Mouse (Mus musculus): Measurements from ENCODE around the gene Dnmt3a.

Gene Dnmt3a

DNA sequence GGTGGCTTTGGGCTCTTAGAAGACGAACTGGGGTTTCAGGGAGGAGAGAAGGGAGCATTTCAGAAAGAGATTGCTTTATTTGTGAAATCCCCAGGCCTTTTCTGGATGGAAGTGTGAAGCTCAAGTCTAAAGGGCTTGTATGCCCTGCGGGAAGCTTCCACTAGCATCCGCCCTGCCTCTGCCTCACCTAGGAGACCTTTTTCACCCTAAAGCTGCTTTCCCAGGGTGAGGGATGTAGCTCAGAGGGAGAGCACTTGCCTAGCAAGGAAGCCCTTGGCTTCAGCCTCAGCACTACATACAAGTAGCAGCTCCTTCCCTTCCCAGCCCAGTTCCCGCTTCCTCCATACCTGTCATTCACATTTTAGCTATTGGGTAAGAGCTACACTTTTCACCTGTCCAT lies 71.6 kb downstream of the Dnmt3a start:
- DNase-seq (ENCODE audit: low read depth, low spot score), result no peak

DNA sequence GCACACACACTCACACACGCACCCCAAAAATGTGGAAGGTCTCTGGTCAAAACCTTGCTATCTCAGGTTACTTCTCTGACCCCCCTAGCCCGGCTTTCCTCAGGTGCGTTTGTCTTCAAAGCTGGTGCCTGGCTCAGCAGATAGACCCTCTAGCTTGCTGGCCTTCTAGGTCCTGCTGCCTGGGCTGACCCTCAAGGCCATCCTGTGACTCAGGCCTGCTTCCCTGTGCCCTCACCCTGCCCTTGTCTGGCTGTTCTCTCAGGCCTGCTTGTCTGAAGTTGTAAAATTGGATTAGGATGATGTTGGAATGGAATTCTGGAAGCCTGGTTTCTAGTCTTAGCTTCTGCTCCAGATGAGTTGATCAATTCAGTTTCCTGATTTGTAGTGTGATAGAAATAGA lies 75.7 kb downstream of the Dnmt3a start:
- no peak for DNase-seq (ENCODE audit: low read depth, low spot score)

DNA sequence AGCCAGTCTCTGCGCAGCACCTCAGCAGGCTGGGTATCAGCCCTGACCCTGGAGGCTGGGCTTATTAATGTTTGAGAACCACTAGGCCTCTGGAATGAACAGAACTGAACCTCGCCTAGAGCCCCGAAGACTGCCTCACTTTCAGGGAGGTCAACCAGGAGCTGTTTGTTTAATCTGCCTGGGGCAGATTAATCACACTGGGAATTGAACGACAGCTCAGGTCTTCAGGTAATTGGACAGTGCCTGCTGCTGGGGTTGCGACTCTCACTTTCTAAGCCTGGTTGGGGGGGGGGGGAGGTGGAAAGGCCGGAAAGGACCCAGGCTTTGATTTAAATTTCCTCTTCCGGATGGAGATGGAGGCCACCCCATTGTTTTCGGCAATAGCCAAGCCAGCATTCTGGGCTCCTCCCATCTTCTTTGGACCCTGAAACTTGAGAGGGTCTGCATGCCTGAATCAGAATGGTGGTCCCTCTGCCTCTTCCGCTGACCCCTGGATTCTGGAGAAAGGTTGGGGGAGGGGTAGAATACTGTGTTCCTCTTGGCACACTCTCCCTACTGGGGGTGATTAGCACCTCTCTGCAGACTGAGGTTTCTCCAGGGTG lies 79.2 kb downstream of the Dnmt3a start:
- DNase-seq (ENCODE audit: low read depth, low spot score), result no peak

DNA sequence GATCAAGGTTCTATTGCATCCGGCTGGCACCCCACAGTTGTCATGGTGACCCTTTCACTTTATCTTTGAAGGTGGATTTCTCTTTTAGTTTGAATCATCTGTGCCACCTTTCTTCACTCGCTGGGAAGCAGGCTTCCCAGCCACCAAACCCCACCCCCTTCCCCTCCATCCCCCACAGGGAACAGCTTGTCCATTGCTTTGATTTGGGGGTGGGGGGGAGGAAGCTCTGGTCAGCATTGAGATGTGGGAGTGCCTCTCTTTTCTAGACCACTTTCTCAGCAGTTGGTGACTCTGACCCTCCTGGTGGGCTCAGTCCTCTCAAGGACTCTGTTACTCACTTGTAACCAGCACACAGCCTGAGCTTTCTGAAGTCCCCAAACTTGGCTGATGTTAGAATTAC lies 80.8 kb downstream of the Dnmt3a start:
- DNase-seq (ENCODE audit: low read depth, low spot score), result no peak

DNA sequence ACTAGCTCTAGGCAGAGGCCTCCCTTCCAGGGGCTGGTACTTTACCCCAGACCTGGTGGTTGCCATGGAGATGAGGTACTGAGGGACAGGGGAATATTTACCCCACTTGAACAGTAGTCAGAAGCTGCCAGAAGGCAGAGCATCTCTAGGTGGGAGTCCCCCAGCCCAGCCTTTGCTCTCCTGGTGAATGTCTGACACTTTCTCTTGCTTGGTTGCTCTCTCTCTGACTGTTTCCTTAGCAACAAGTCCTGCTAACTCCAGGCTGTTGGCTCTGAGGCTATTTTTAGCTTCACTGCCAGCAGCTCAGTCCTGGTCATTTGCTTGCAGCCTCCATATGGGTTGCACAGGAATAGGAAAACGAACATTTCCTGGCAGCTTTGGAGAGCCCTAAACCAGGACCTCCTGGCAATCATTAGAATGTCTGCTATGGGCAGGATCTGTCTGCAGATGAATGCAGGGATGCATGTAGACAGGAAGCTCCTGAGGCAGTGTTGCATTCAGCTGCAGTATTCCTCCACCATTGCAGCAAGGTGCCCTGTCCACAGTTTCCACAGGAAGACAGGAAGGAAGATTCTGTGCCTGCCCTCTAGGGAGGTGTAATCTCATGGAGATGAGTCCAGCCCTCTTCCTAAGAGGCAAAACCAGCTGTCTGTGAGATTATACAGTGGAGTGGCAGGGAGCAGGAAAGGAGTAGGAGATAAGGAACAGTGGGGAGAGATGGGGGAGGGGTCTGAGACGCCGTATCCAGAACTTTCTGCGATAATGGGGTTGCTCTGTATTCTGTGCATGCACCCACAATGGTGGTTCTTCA lies 81.9 kb downstream of the Dnmt3a start:
- no peak for DNase-seq (ENCODE audit: low read depth, low spot score)

DNA sequence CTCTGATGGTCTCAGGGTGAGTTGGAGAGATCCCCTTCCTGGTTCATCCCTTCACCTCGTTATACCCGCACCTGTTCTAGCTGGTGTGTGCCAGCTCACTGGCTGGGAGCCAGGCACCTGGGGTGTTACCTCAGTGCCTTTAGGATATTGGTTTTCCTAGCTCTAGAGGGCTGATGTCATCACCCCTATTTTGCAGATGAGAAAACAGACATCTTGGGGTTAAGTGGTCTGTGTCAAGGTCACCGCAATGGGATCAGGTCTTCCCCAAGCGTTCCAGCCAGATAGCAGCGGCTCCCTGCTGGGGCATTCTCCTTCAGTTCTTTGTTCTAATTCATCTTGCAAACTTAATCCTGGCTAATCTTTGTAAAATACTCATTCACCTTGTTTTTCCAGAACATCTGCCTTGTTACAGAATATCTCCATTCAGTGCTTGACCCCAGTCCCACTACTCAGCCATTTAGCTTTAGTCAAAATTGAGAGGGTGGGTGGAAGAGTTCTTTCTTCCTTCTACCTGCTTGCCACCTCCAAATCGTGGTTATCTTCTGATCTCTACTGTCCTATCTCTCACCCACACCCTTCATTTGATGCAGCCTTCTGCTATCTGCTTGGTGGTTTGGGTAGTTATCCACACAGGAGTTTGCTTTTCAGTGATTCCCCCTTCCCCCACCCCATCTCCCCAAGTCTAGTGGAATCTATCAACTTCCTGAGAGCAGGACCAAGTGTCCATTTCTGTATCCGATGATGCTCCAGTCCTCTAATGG lies 84.2 kb downstream of the Dnmt3a start:
- DNase-seq (ENCODE audit: low read depth, low spot score), result no peak

DNA sequence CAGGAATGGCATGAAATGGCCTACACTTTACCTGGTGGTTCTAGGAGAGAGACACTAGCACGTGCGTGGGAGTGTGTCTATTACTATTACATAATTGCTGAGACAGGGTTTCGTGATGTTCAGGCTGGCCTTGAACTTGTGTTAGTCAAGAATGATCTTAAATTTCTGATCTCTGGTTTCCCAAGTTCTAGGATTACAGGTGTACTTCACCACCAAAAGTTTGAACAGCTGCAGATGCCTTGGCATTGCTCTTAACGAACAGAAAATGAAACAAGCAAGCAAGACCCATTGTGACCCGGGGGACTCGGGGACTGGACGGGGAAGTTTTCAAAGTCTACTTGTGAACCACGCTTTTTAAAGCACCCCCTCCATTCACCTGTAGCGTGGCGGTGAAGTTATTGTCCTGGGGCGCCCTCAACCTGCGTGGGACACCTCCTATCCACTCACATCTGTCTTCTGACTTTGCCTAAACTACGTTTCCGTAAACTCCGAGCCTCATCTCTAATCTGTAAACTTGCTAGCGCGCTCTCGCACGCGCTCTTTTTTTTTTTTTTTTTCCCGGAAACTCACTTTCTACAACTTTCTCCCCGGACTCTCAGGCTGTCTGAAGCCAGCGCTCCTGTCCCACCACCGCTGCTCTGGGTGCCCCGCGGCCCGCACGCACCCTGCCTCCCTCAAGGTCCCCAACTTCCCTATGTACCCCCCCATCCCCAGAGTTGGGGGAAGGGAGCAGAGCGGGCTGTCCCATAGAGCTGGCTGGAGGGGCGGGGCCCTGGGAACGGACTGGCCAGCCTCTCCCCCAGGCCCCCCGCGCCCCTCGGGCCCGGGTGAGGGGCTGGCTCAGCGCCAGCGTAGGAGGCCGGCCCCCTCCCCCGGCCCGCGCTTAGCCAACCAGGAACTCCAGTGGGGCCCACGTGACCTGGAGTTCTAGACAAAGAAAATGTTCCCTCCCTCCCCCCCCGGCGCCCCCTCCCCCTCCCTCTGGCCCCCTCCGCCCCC lies 85.2 kb downstream of the Dnmt3a start:
- DNase-seq (ENCODE audit: low read depth, low spot score), result no peak

DNA sequence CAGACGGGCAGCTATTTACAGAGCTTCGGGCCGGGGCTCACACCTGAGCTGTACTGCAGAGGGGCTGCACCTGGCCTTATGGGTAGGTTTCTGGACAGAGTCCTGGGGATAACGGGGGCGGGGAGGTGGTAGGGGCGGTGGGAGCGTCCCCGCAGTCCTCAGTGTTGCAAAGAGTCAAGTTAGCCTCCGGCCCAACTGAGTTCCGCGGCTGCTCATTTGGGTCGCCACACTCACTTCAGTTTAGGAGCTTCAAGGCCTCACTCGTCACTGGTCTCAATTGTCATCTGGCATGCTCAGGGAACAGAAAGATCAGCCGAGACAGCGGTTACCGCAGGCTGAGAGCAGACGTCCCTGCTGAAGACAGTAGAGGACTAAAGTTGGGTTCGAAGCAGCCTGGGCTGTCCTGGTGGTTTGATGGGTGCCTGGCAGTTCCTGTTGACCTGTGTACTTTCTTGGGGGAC lies 86.0 kb downstream of the Dnmt3a start:
- no peak for DNase-seq (ENCODE audit: low read depth, low spot score)

DNA sequence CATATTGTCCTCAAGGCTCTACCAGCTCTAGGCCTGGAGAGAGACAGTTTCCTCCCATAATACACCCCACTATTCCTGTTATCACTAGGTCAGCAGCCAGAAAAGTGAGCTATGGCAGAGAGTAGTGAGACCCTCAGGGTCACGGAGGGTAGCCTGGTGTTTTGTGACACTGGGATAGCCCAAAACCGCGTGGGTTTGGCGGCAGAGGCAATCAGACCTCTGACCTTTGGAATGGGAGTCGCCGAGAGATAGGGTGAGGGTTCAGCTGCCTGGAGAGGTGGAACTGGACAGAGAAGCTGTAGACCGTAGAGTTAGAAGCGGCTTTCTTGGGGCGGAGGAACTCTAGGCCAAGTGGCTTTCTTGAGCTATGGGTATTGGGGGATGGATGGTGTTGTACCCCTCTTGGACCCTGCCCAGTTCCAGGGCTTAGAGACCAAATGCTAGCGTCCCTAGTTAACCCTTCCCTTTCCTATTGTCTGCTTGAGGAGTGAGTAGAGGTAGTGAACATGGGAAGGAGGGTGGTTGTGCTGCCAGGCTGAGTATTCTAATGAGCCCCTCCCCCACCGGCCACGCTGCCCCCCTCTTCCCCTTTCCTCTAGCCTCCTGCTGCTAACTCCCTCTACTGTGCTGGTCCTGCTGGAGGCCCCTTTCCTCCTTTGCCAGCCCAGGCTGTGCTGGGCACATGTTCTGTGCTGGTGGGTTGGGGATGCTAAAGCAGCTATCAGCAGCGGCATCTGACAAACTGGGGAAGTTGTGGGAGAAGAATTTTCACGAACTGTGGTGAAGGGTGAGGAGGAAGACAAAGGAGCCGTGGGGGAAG lies 86.6 kb downstream of the Dnmt3a start:
- DNase-seq (ENCODE audit: low read depth, low spot score), result no peak

DNA sequence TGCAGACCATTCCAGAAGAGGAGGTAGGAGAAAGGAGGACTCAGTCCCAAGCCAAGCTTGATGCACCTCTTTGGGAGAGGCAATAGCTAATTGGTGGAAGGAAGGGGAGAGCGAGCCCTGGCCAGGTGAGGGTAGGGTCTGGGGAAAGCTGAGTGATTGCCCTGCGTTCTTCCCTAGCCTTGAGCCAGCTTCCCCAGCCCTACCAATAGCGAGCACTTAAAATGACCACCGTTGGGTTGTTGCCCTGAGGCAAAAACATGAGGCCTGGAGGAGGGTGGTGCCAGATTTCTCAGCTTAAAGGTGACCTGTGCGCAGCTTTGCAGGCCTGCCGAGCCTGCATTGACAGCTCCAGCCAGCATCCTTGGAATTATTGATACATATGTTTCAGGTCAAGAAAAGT lies 87.5 kb downstream of the Dnmt3a start:
- no peak for DNase-seq (ENCODE audit: low read depth, low spot score)

DNA sequence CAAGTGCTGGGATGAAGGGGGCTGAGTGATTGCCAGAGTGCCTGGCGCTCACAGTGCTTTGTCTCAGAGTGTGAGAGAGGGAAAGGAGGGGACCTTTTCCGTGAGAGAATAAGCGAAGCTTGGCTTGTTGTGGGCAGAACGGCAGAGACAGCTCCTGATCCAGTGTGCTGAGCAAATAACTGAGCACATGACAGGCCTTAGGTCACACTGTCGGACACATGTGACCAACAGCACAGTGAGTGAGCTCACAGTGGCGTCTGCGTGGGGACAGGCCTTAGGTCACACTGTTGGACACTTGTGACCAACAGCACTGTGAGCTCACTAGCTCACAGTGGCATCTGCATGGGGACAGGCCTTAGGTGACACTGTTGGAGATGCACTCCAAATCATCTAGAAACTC lies 88.7 kb downstream of the Dnmt3a start:
- DNase-seq (ENCODE audit: low read depth, low spot score), result no peak

DNA sequence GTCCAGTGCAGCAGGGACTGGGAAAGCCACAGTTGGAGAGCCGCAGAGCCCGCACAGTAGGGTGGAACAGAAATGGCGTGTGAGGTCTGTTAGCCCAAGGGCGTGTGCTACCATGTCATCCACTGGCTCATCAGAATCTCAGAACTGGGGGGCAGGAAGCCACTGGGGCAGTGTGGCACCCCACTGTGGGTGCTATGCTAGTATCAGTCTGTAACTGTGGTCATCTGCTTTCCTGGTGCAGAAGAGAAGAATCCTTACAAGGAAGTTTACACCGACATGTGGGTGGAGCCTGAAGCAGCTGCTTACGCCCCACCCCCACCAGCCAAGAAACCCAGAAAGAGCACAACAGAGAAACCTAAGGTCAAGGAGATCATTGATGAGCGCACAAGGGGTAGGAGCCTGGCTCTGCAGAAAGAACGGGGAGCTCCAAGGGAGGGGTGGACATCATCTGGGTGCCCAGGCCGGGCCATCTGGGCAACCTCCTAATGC lies 91.3 kb downstream of the Dnmt3a start:
- no peak for DNase-seq (ENCODE audit: low read depth, low spot score)

GRCm38 (mm10) chr12:3898811-3899210 lies 93.0 kb downstream of the Dnmt3a start:
- DNase-seq (ENCODE audit: low read depth, low spot score), result no peak

GRCm38 (mm10) chr12:3905436-3905835 lies 99.6 kb downstream of the Dnmt3a start:
- no peak for DNase-seq (ENCODE audit: low read depth, low spot score)

DNA sequence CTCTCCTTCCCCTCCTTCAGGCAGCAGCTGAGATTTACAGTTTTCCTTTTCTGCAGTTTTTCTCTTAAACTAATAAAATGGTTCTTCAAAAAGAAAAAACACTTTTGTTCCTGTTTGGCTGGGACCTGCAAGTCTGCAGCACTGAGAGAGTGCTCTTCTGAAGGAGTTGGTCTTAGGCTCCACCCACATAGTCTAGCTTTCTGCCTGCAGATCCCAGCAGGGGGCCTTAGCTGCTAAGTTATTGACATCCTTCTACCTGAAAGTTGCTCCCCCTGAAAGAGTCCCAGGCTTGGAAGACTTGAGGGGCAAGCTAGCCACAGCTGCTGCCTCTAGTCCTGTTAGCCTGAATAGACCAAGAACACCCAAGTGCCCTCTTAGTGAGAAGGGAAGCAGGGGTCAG lies 100.5 kb downstream of the Dnmt3a start:
- no peak for DNase-seq (ENCODE audit: low read depth, low spot score)

DNA sequence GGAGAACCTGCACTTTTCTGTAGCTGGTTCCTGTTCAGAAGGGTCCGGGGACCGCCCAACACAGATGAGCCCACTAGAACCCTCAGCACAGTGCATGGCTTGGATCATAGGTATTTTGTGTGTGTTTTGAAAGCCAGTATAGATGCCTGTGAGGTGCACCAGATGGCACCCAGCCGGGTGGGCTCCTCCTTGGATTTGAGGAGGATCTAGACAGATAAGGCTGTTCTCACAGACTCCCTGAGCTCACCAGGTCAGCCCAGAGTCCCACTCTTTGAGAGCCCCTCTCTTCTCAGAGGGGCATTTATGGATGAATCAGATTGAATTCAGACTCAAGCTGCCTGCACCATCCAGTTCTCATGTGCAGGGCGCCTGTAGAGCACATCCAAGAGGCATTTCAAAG lies 101.2 kb downstream of the Dnmt3a start:
- DNase-seq (ENCODE audit: low read depth, low spot score), result no peak

DNA sequence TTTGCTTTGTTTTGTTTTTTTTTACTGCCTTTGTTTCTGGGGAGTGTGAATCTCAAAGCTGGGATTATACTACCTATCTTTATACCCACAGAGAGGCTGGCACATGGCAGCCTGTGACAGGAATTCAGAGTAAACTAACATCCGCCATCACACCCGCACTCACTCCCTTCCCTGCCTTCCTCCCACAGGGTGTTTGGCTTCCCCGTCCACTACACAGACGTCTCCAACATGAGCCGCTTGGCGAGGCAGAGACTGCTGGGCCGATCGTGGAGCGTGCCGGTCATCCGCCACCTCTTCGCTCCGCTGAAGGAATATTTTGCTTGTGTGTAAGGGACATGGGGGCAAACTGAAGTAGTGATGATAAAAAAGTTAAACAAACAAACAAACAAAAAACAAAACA lies 101.6 kb downstream of the Dnmt3a start:
- DNase-seq (ENCODE audit: low read depth, low spot score), result no peak

GRCm38 (mm10) chr12:3910466-3911093 lies 104.8 kb downstream of the Dnmt3a start:
- DNase-seq (ENCODE audit: low read depth, low spot score), result no peak

DNA sequence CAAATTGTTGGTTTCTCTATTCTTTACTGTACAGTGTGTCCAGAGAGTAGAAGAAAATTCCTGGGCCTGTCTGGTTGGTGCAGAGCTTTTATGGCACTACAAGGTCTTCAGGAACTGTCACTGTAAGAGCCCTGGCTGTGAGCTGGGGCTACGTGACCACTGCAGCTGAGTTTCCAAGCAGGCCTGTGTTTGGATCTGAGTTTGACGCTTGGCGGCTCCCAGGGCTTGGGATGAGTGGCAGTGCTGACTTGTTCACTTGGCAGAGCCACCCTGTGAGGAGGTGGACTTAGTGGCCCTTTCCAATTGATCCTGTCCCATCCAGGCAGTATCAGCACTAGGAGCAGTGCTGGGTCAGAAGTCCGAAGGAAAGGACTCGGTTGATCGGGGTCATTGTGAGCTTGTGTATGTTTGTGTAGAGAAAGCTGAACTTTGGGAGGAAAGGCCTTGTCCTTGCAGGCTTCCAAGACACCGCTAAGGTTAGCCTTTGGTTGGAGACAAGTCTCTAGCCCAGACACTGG lies 106.1 kb downstream of the Dnmt3a start:
- no peak for DNase-seq (ENCODE audit: low read depth, low spot score)

- DNase-seq (ENCODE audit: low read depth, low spot score), result no peak
Measured at GRCm38 (mm10) chr12:3915852-3916251, 110.0 kb downstream of the Dnmt3a start.
